Mouse (Mus musculus) cerebellum, adult 18-20 months (tissue): ENCODE data around the gene Glis3.

Experiments used
- DNase-seq, 2 experiments: peaks; one replicate each; pipeline ENCODE4 v3.0.0; 2021

Gene Glis3

DNA sequence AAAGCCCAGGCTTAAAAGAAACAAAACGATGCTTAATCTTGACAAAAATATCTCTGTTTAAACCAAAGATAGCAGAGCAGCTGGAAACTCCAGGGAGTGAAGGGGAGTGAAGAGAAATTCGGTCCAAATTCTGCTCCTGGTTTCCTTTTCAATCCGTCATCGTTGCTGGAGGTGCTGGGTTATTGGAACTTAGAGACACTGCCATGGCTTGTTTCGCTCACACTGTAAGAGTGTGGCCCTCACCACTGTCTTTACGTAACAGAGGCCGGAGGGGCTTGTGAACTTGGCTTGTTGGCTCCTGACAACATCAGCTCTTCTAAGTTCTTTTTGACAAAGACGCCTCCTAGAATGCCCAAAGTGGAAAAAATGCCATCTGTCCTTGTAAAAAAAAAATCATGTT is 99.4 kb downstream of the Glis3 start:
- no peak for DNase-seq

DNA sequence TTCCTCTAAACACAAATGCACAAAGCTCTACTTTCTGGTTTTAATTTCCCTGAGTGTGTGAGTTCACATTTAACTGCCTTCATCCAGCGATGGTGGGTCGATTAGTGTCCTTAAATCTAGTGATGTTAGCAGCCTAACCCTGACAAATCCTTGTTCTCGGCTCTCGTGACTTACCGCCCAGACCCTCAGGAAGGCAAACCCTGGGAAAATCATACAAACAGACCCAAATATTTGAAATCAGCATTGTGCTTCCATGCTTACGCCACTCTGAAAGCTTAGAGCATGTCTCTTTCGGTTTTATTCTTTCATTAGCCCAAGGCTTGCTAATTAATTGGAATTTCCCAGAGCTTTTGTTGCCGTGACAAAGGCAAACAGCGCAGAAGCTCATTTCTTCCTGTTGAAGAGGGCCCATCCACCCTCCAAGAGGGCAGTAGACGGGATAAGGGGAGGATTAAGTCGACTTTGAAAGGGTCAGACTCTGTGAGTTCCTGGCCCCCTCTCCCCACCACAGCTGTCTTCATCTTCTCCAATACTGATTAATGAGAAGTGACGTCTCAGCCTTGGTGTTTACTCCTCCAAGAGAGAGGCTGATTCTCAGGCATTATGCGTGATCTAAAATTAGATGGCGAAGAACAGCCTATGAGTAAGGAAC is 100.0 kb downstream of the Glis3 start:
- DNase-seq = no peak

DNA sequence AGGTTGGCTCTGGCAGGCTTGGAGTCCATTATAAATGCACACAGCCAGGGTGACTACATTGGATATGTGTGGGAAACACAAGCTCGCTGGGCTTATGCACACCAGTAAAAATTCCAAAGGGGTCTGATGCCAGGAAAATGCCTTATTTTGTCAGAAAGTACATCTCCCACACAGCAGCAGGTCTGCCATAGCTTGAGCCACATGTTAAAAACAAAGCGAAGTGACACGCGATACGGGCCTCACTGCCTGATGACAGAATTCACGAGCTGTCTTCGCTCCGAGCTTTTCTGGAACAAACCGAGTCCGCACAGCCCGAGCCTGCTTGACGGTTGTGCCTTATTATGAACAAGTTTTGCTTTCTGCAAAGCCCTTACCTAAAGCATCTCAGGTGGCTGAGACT is 102.9 kb downstream of the Glis3 start:
- no peak for DNase-seq

DNA sequence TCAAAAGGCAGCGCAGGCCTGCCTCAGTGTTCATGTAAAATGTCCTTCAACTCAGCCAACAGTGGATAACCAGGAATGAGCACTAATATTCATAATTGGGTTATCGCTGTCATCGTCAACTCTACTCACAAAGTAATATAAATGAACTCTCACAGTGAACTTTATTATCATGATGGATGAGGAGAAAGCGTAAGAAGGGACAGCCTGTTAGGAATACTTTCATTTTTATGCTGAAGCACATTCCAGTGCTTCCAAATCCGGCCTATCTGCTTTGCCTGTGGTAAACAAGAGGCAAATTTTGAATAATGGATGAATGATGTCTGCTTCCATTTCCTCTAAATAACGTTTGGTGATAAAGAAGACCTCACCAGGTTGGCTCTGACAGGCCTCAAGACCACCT is 103.3 kb downstream of the Glis3 start:
- no peak for DNase-seq

DNA sequence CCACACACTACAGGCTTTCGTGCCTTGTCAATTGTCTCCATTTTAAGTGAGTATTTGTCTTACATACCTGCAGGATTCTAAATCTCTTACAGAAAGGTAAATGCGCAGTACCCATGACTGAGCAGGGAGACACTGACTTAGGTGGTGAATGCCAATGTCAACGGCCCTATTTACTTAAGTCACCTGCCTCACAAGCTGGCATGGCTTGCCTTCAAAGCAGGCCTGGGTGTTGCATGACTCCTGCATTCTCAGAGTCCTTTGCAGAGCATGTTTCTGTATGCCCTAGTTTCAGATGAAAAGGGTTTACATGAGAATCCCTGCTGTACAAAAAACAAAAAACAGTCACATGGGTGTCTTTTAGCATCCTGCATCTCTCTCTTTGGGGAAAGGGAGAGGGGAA is 106.2 kb downstream of the Glis3 start:
- DNase-seq = no peak

DNA sequence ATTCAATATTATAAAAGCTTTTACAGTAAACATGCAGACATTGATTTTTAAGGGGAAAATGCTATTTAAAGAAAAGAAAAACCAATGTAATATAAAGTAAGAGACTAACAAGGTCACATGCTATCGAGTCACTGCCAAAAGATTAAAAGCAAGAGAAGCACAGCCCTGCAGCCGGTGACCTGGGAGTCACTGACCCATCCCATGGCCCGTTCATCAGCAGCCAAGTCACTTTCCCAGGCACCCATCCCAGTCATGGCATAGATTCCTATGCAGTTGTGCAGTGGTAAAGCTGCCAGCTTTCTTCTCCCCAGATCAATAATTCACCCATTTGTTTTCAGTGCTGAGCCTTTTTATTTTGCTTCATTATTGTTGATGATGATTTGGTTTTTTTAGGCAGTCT is 110.0 kb downstream of the Glis3 start:
- no peak for DNase-seq

DNA sequence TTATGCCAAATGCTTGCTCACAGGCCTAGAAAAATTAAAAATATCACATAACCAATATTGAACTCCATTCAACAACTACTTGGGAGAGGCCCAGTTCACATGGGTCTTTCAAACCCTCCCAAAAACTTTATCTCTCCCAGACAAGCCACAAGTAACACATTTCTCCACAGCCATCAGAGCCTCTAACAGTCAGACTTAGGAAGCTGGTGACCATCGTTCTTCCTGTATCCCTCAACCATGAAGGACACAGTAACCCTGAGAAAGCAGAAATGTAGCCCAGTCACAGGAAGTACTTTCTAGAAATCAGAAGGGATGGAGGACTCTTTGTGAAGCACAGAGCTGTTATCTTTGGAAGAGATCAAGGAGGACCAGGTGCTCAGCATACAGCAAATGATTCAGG is 112.8 kb downstream of the Glis3 start:
- no peak for DNase-seq

DNA sequence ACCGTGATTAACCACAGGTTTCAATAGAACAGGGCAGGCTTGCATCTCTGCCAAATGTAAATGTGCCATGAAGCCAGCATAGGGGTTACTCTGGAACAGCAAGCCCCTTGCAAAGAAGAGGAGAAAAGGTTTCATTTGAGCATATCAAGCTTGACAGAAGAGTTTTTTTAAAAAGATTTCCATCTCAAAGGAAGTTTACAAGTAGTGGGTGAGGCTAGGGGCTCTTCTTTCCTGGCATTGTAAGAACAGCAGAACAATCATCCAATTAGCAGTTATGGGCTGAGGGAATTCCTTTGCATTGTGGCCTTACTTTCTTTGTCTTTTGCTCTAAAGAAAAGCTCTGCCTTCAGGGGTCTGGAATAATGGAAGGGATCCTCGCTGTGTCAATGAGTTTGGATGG is 113.3 kb downstream of the Glis3 start:
- DNase-seq = no peak

DNA sequence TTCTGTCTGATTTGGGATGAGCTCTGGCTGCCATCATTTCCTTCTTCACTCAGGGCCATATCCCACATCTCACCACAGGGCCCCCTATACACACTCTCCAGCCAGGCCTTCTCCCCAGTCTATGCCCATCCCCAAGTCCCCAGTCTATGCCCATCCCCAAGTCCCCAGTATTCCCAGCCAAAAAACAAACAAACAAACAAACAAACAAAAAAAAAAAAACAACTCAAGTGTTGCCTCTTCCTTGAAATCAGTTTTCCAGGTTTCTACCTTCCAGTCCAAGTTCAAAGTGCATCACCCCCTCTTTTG is 118.2 kb downstream of the Glis3 start:
- no peak for DNase-seq

DNA sequence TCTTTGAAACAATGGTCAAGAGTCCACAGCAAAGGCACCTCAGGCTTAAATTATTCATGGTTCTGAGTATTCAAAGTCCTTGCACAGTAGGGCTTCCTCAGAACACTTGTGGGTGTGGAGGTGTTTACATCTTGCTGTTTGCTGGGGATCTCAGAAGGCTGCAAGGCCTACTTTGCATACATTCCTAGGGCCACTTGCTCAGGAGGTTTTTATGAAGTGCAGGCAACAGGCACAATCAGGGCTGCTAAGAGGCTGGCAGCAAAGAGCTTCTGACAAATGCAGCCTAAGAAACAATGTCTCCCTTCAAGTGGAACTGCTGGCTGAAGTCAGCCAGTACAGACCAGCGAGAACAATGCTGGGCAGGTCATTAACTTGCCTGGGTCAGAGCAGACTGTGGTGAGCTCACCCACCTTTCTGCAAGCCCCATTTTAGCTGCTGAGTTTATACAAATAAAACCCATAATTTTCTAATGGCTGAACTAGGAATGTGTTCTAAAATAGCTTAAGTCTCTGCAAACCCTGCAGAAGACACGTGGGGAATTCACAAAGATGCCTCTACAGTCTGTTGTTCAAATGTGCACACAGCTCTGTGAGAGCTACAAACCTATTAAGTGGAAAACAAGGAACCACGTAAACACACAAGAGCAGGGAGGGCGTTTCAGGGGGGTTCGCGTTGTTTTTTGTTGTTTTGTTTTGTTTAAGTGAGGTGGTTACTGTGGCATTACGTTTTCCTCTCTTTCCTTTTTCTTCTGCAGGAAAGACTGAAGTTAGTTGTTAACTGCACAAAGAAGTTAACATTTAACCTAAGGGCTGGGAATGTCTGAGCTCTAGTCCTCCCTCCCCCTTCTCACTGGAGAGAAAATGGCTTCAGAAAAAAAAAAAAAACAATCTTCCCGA is 118.8 kb downstream of the Glis3 start:
- DNase-seq = no peak

DNA sequence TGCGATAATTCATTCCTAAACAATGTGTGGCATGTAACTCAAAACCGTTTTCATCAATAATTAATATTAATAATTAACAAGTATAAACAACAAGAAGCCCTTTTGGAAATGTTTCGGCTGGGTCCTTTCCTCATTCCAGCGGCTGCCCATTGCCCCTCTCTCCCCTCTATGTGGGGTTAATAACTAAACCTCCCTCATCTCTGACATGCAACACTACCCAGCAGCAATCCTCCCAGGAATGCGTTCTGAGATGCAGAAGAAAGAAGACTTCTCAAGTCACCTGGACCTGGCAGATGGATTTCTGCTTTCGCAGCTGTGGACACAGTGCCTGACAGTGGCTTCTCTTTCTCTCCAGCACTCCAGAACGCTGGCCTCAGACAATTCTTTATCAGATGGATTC is 120.0 kb downstream of the Glis3 start:
- DNase-seq = no peak

DNA sequence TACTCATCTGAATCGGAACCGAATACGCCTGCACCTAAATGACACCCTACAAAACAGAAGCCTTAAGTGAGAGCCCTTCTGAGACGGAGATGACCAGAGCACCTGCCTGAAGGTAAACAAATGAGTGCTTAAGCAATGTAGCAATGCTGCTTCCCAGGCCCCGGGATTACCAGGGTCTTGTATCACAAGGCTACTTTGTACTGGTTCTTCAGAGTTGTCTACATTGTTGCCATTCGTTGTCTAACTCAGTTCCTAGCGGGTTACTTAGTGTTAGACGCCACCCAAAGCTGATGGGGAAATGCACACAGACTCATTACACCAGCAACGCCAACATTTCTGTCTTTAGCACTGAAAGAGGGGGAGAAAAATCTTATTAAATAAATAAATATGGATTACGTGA is 120.5 kb downstream of the Glis3 start:
- DNase-seq = no peak

DNA sequence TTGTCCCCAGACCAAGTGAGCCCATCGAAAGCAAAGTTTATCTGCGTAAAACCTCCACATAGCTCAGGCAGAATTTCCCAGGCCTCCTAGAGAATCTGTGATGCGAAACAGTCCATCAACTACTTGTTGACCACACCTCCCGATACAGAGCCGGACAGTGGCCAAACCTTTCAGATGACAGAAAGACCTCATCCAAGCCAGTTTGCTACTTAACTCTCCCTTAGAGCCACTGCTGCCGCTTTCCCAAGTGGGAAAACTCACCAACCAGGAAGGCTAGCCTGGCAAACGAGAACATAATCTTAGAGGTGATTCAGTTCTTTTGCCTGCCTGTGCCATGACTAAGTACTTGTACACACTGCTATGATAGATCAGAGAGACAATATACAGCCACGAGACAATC is 121.2 kb downstream of the Glis3 start:
- DNase-seq = no peak

DNA sequence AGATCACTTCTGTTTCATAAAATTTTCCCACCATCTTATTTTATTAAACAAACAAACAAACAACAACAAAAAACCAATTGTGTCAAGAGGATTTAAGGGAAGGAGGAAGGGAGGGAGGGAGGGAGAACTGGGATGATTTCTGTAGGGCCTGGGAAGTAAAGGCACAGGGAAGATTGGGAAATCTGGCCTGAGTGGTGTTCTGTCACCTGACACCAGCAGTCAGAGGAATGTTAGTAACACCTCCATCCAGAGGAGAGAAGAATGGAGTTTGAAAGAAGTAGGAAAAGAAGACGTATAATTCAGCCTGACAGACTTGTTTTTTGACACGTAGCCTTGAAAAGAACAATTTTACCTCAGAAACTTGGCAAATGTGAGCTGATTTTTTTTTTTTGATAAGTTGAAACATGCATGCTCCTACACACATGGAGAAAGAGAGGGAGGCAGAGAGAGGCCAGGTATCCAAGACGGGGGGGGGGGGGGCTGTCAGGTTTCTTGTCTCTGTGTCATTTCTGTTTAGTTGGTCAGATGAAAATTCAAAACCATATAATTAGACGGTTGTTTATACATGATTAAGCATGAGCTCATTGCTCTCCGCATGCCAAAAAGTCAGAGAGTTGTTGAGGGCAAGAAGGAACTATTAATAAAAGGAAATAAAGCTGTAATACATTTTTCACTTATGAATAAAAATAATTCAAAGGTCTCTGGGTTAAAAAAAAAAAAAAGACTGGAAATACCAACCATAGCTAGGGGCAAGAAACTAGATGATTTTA is 122.1 kb downstream of the Glis3 start:
- no peak for DNase-seq

DNA sequence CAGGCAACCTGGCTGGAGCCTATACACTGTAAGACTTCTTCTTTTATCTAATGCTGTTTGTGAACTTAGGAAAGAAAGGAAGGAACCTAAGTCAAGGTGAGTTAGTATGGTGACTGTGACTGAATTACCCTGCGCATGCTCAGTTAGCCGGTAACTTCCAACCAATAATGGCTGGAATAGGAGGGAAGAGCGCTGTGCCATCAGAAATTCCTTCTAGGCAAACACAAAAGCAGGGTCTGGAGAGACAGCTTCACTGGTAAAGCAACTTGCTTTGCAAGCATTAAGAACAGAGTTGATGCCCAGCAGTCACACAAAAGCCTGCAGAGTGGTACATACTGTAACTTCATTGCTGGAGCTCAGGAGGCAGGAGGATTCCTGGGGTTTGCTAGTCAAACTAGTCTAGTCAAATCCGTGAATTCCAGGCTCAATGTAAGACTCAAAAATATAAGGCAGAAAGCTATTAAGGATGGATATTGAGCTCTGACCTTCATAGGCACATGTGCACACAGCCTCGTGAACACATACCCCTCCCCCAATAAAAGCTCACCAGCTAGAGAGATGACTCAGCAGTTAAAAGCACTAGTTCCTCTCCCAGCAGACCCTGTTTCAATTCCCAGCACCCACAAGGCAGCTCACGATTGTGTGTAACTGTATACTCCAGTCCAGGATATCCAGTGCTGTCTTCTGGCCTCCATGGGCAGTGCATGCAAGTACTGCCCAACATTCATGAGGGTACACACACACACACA is 124.5 kb downstream of the Glis3 start:
- no peak for DNase-seq

DNA sequence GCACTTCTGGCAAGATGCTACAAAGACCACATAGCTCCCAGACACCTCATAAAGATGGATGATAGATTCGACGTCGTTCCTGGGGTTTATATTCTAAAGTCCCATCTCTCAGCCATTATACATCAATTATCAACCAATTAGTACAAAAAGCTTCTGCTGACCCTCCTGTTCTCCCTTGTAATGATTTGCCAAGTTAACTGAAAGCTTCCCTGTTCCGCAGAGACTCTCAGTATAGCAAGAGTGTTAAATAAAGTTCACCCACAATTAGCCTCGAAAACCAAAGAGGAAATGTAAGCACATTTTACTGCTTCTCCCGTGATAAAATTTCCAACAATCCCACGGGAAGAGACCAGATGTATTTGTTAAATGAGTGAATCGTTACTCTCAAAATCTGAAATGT is 129.3 kb downstream of the Glis3 start:
- no peak for DNase-seq

DNA sequence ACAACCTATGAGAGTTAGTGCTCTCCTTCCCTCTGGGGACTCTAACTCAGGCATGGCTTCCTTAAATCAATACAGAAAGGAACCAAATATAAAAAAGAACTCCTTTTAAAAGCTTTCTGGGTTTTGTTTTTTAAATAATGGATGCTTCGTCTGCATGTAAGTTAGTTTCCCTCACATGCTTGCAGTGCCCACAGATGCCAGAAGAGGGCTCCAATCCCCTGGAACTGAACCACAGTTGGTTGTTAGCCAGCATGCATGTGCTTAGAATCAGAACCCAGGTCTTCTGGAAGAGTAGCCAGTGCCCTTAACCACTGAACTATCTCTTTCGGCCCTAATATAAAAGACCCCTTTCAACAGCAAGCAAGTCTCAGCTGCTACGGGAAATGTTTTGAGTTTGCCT is 132.9 kb downstream of the Glis3 start:
- no peak for DNase-seq

DNA sequence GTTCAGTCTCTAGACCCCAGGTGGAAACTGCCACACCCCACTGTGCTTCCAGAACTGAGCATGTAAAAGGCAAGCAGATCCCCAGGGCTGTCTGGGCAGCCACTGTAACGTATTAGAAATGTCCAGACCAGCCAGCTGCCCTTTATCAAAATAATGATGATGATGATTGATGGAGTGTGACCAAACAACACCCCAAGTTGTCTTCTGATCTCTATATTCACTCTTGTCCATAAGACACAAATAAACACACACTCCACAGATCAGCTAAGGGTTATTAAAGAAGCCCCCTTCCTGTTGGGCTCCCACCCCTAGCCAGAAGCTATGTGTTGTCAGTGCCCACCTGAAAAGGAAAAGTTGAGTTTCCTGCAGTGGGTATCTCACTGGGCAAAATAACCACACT is 134.4 kb downstream of the Glis3 start:
- no peak for DNase-seq

DNA sequence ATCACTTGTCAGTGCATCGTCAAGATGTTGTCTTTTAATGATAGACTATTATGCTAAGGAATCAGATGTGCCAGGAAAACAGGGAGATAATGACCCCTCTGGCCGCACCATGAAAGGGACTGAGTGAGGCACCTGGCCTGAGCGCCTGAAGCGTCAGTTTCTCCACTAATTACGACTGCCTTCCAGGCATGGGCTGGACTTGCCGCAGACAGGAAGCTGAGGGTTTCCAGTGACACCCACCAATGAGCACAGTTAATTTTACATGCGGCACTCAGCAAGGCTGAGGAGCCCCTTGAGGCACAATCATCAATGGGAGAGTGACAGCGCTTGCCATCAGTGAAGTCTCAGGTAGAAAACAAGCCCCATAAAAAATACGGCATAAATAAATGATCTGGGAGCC is 141.1 kb downstream of the Glis3 start:
- DNase-seq = no peak

DNA sequence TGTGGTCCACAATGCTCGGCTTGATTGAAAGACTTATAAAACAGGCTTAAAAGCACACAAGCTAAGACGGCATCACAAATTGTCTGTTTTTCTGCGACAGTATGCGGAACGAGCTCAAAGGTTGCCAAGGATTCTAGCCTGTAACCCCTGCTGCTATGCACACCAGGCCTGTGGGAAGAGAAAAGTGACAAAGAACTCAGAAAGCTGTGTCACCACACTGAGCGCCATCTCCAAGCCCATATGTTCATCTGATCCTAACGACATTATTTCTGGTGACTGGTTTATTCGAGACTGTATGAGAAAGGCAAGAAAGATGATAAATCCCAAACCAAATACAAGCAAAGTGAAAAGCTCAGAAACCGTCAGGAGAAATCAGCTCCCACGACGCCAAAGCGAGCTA is 144.9 kb downstream of the Glis3 start:
- DNase-seq = no peak

DNA sequence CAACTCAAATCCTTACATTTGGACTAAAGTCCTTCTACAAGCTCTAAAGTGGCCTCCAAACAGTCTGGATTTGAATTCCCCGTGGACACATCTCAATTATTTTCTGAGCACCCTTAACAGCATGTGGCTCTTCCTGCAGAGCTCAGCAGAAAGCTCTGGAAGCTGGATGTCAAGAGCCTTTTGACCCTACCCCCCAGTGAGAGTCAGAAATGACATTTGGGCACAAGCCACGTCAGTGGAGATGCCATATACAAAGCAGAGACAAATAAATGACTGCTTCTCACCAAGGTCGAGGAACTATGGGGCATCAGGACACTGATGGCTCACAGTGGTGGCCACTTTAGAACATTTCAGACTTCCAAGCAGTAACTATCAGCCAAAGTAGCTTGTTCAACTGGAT is 146.3 kb downstream of the Glis3 start:
- no peak for DNase-seq

DNA sequence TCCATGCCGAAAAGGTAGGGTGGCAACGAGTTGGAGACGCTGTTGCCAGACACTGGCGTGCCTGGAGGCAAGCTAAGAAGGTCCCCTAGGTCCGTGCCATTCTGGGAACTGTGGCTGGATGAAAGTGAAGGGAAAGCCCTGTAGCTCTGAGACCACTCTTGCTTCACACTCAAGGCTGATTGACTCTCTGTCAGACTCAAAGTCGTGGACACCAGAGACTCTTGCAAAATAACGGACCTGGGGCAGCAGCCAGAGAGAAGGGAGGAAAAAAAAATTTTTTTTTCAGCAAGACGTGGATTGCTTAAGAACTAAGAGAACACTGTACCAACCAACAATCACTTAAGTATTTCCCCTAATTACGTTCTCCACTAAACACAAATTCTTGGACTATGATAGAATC is 148.1 kb downstream of the Glis3 start:
- no peak for DNase-seq

DNA sequence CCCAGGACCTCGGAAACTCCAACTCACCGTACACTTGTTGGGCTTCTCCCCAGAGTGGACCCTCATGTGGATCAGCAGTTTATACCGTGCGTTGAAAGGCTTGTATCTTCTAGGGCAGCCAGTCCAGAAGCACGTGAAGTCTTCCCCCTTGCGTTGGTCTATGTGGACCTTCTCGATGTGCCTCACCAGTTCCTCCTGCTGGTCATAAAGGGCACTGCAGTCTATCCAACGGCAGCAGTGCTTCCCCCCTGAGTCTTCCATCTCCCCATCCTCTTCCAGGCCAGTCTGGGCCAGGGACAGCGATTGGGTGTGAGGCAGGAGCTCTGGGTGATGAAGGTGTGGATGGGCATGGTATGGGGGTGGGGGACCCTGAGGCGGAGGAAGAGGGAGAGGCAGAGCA is 149.0 kb downstream of the Glis3 start:
- peak; percentile 7 to 11 for DNase-seq
